Mouse (Mus musculus) midbrain, postnatal 0 days (tissue): ENCODE data around the gene Cry2. TPM values are rescaled to one million over a fixed set of nuclear protein-coding genes. Genes with fewer than 3 reads are reported as not detected.
"Not testable (repeated sequence)": the region's sequence is repeated elsewhere in the genome, so short reads cannot be mapped to it uniquely, and the experiment has no call there.

Source experiments
- ATAC-seq: fragments of 200-750 bp; cut with Nextera tagmentation; 2 replicates; pipeline ENCODE4 v1.8.0; 2017; ENCODE audit warnings: moderate number of reproducible peaks, mild to moderate bottlenecking, moderate TSS enrichment, moderate library complexity; ENCODE audit not compliant: low FRiP score
- DNase-seq: peaks from one replicate; pipeline ENCODE4 v3.0.0-alpha.2; 2015; ENCODE audit warnings: low spot score
- H3K27ac ChIP-seq: fragments of 300-500 bp; sonication (generic); 2 replicates; pipeline ENCODE4 v1.5.1; 2014; ENCODE audit warnings: low read depth, mild to moderate bottlenecking, low read length, mixed read lengths
- H3K27me3 ChIP-seq: fragments of 300-500 bp; sonication (generic); 2 replicates; pipeline ENCODE4 v1.6.1; 2014; ENCODE audit warnings: low read length, control low read depth, mixed read lengths; ENCODE audit not compliant: insufficient read depth
- H3K36me3 ChIP-seq: fragments of 300-500 bp; sonication (generic); 2 replicates; pipeline ENCODE4 v1.6.1; 2014; ENCODE audit warnings: low read length, control low read depth, mixed read lengths; ENCODE audit not compliant: insufficient read depth
- H3K4me1 ChIP-seq: fragments of 300-500 bp; sonication (generic); 2 replicates; pipeline ENCODE4 v1.6.1; 2014; ENCODE audit warnings: mild to moderate bottlenecking, control low read depth, antibody characterized with exemption, low read length, mixed read lengths; ENCODE audit not compliant: insufficient read depth
- H3K4me2 ChIP-seq: fragments of 300-500 bp; sonication (generic); 2 replicates; pipeline ENCODE4 v1.6.1; 2014; ENCODE audit warnings: low read depth, mild to moderate bottlenecking, low read length, mixed read lengths; ENCODE audit not compliant: poor library complexity, severe bottlenecking
- H3K4me3 ChIP-seq: fragments of 300-500 bp; sonication (generic); 2 replicates; pipeline ENCODE4 v1.5.1; 2014; ENCODE audit warnings: low read depth, mild to moderate bottlenecking, low read length, moderate library complexity
- H3K9ac ChIP-seq: fragments of 300-500 bp; sonication (generic); replicated peaks from 2 replicates; pipeline ENCODE4 v1.6.1; 2014; ENCODE audit warnings: mild to moderate bottlenecking, low read length, moderate library complexity, mixed read lengths; ENCODE audit not compliant: poor library complexity, severe bottlenecking
- H3K9me3 ChIP-seq: fragments of 300-500 bp; sonication (generic); 2 replicates; pipeline ENCODE4 v1.6.1; 2016; ENCODE audit warnings: low read length, control low read depth
- CTCF ChIP-seq: IDR thresholded peaks from 2 replicates; pipeline ENCODE4 v1.5.1; 2016; ENCODE audit warnings: antibody characterized with exemption, mild to moderate bottlenecking
- WGBS: fragments of 180-500 bp; shearing (Covaris S2); extraction: QIAGEN DNeasy Blood & Tissue Kit; methylation state at CpG from one replicate; pipeline ENCODE4 v1.1.7; 2014; 5-methylcytosine and 5-hydroxymethylcytosine counted together
- polyA plus RNA-seq: library from polyadenylated mRNA; unstranded; fragments of >200 nt; fragmentation: Nextera tagmentation; extraction: Ambion mirVana; gene quantifications from 2 replicates; pipeline ENCODE4 v1.2.1, GENCODE M21; 2015
- total RNA-seq: library from RNA; depleted of rRNA; stranded (reverse); fragments of >200 nt; gene quantifications from 2 replicates; pipeline ENCODE4 v1.2.3, GENCODE M21; 2014; rRNA removed

Gene Cry2
- total RNA-seq (41.9 and 48.4 TPM in 2 replicates), polyA plus RNA-seq (50.6 and 55.2 TPM in 2 replicates)

DNA sequence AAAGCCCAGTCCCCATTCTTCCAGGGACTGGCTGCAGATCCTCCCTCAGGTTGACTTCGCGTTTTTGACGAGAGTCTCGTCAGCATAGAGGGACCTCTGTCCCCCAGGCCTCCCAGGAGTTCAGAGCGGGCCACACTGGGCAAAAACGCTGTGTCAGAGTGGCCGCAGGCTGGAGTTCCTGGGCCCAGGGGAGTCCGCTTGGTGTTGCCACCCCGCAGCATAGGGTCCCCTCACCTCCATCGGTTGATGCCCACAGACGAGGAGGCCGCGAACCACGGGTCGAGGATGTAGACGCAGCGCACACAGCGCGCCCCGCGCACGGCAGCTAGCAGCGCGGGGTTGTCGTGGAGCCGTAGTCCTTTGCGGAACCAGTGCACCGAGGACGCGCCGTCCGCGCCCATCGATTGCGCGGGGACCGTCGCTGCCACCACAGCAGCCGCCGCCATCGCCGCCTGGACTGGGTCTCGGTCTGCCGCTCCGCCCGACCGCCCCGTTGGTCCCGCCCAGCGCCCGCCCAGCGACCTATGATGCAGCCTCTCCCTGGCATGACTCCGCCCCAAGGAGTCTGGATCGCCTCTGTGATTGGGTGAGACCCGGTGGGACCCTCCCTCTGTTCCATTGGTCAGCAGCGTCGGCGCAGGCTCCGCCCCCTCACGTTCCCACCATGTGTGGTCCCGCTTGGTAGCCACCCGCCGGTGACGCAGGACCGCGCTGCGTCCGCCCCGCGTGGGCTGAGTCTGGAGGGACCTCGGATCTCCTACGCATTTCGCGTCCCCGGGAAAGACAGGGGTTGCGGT lies at the start of gene Cry2:
Gene Cry2 (minus strand): TSS at position 466 of the 797 bp plus-strand sequence.
- peak within 1 kb of the TSS; percentile 92 for H3K4me2 ChIP-seq
- under 1% methylated on average over 70 of the region's 76 CpGs for WGBS
- TF ChIP-seq CTCF: no peak
- peak within 1 kb of the TSS; percentile 89 for H3K9ac ChIP-seq
- peak; percentile 98 for ATAC-seq
- H3K4me3 ChIP-seq: peak within 1 kb of the TSS; percentile 88
- peaks cover 11% of the 10 kb centered on the region; the same call in 1 of the 2 replicates for H3K4me1 ChIP-seq
- H3K36me3 ChIP-seq: no peaks in the 10 kb centered on the region
- peak; percentile 99 for DNase-seq
- peak within 1 kb of the TSS; percentile 77 for H3K27ac ChIP-seq
- no peaks in the 10 kb centered on the region for H3K9me3 ChIP-seq
- no peaks in the 10 kb centered on the region for H3K27me3 ChIP-seq

DNA sequence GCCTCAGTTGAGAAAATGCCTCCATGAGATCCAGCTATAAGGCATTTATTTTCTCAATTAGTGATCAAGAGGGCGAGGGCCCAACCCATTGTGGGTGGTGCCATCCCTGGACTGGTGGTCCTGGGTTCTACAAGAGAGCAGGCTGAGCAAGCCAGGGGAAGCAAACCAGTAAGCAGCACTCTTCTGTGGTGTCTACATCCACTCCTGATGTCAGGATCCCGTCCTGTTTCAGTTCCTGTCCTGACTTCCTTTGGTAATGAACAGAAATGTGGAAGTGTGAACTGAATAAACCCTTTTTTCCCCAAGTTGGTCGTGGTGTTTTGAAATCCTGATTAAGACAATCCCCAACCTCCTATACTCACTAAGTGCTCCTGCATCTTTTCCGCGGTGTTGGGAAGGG lies 49.7 kb upstream of the Cry2 start:
- Histone ChIP-seq H3K9me3 (no peaks in the 10 kb centered on the region), H3K9ac (no peak overlapping the region), H3K4me3 (no peak overlapping the region), H3K36me3 (no peaks in the 10 kb centered on the region), H3K4me1 (no peaks in the 10 kb centered on the region; the same call in 1 of the 2 replicates), H3K27ac (no peak overlapping the region), H3K4me2 (no peak overlapping the region), H3K27me3 (peaks cover 7% of the 10 kb centered on the region)
- TF ChIP-seq CTCF: no peak
- DNase-seq (no peak), ATAC-seq (no peak)
- WGBS: 56% methylated on average over 5 of the region's 5 CpGs

DNA sequence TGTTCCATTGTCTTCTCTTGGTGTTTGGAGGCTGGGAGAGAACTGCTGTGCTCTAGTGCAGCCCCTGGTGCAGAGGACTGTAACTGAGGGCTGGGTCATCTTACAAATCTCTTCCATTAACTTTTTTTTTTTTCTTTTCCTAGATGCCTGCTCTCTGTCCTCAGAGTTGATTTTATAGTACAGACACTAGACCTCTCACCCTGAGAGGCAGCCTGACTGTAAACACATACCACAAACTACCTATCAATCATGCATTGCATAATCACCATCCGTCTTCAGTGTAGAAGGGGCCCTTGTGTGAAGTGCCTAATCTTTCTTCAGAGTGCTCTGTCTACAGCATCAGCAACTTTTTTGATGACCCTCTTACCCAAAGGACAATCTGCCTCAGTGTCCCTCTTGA lies 48.7 kb upstream of the Cry2 start:
- Histone ChIP-seq H3K4me3 (no peak overlapping the region), H3K27me3 (peaks cover 7% of the 10 kb centered on the region), H3K4me2 (no peak overlapping the region), H3K9me3 (no peaks in the 10 kb centered on the region), H3K9ac (no peak overlapping the region), H3K4me1 (no peaks in the 10 kb centered on the region; the same call in 1 of the 2 replicates), H3K27ac (no peak overlapping the region), H3K36me3 (no peaks in the 10 kb centered on the region)
- ATAC-seq (no peak), DNase-seq (no peak)
- WGBS: 68% methylated on average over 1 of the region's 1 CpGs
- TF ChIP-seq CTCF: no peak

DNA sequence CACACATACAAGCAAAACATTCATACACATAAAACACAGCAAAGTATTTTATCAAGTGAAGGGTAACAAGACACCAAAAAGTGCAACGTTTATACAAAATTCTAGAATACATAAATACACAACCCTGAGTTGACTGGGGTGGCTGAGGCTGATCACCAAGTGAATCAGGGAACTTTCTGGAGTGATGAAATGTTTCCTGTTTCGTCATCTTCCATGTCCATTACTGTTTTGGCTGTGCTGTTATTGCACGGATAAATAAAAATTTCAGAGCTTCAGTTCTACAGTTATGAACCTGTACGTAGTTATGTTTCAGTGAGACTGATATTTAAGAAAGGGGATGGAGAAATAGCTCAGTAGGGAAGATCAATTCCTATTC lies 44.5 kb upstream of the Cry2 start:
- Histone ChIP-seq H3K9me3 (no peaks in the 10 kb centered on the region), H3K9ac (no peak overlapping the region), H3K4me1 (no peaks in the 10 kb centered on the region), H3K4me3 (no peak overlapping the region), H3K4me2 (no peak overlapping the region), H3K27me3 (no peaks in the 10 kb centered on the region), H3K36me3 (no peaks in the 10 kb centered on the region), H3K27ac (no peak overlapping the region)
- no peak for TF ChIP-seq CTCF
- DNase-seq (no peak), ATAC-seq (no peak)
- 88% methylated on average over 4 of the region's 4 CpGs for WGBS

DNA sequence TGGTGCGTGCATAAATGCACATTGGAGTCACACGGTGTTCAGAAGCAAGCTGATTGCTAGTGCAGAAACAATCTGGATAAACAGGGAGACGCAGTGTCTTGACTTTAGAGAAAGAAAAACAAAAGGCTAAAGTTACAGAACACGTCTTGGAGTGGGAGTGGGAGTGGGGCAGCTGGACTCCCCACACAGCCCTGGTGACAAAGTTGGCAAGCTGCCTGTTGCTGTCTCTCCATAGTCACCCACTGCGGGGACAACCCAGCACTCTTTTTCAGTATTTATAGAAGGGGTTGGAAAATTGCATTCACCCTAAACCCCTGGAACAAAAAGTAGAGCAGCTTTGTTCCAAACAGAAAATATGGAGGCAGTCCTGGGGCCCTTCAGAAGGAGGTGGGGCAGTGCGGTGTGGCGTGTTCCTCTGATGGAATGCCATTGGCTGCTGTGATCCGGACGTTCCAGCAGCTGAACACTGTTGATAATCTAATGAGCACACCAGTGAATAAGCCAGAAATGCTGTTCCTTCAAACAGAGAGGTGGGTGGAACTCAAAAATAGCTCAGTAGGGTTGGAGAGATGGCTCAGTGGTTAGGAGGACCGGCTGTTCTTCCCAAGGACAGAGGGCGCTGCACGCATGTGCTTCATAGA lies 43.9 kb upstream of the Cry2 start:
- Histone ChIP-seq H3K9me3 (no peaks in the 10 kb centered on the region), H3K4me1 (no peaks in the 10 kb centered on the region), H3K4me3 (no peak overlapping the region), H3K27ac (no peak overlapping the region), H3K4me2 (no peak overlapping the region), H3K27me3 (no peaks in the 10 kb centered on the region), H3K36me3 (no peaks in the 10 kb centered on the region), H3K9ac (no peak overlapping the region)
- DNase-seq (no peak), ATAC-seq (no peak)
- TF ChIP-seq CTCF: no peak
- 66% methylated on average over 12 of the region's 12 CpGs for WGBS

DNA sequence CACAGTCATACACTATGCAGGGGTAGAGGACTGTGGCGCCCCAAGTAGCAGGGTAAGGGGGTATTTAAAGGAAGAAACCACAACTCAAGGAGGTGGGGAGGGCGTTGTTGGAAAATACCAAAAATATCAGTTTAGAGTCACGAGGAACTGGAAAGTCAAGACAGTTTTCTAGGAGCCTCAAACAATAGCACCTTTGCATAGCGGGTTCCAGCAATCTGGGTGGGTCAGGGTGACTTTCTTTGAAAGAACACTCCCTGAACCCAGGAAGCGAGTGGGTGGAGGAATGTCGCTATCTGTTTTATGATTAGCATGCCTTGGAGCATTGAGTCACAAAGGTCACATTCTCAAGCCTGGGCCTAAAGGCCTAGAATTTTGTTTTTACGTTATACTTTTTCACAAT lies 42.7 kb upstream of the Cry2 start:
- not testable (repeated sequence) for DNase-seq, H3K36me3 ChIP-seq, H3K27ac ChIP-seq, H3K4me3 ChIP-seq, H3K4me1 ChIP-seq, H3K9me3 ChIP-seq, H3K9ac ChIP-seq, H3K27me3 ChIP-seq, H3K4me2 ChIP-seq, ATAC-seq
- WGBS: 85% methylated on average over 7 of the region's 7 CpGs
